Mouse (Mus musculus): ENCODE data around the gene P4ha3. TPM values are rescaled to one million over a fixed set of nuclear protein-coding genes. Genes with fewer than 3 reads are reported as not detected.

P4ha3 gene
- polyA plus RNA-seq, 1 experiment = 0.22 TPM

GRCm38 (mm10) chr7:100276397-100276796 is 8.9 kb upstream of the P4ha3 start:
- H3K9me3 ChIP-seq = no peaks in the 10 kb centered on the region
- no peak overlapping the region for H3K4me3 ChIP-seq (replicated peaks)
- H3K27me3 ChIP-seq (replicated peaks) = peaks cover 5% of the 10 kb centered on the region
- peaks cover 25% of the 10 kb centered on the region for H3K36me3 ChIP-seq (replicated peaks; ENCODE audit: low read length)
- TF ChIP-seq GATA1 (IDR thresholded peaks at IDR 0.05; ENCODE audit: borderline replicate concordance, low read length) (no peak), FLI1 (IDR thresholded peaks at IDR 0.05; ENCODE audit: low read length) (no peak)
- peaks cover 4% of the 10 kb centered on the region for H3K4me1 ChIP-seq

GRCm38 (mm10) chr7:100279803-100280202 is 5.5 kb upstream of the P4ha3 start:
- Histone ChIP-seq H3K4me1 (peaks cover 4% of the 10 kb centered on the region), H3K27me3 (replicated peaks) (peaks cover 26% of the 10 kb centered on the region), H3K4me3 (replicated peaks) (no peak overlapping the region), H3K36me3 (replicated peaks; ENCODE audit: low read length) (peaks cover 3% of the 10 kb centered on the region), H3K9me3 (no peaks in the 10 kb centered on the region)
- TF ChIP-seq GATA1 (IDR thresholded peaks at IDR 0.05; ENCODE audit: borderline replicate concordance, low read length) (no peak), FLI1 (IDR thresholded peaks at IDR 0.05; ENCODE audit: low read length) (no peak)

GRCm38 (mm10) chr7:100281596-100281995 is 3.7 kb upstream of the P4ha3 start:
- TF ChIP-seq GATA1 (IDR thresholded peaks at IDR 0.05; ENCODE audit: borderline replicate concordance, low read length) = no peak
- TF ChIP-seq FLI1 (IDR thresholded peaks at IDR 0.05; ENCODE audit: low read length) = no peak
- peaks cover 44% of the 10 kb centered on the region for H3K27me3 ChIP-seq (replicated peaks)
- no peak overlapping the region for H3K4me3 ChIP-seq (replicated peaks)
- H3K36me3 ChIP-seq (replicated peaks; ENCODE audit: low read length) = peaks cover 2% of the 10 kb centered on the region
- peaks cover 16% of the 10 kb centered on the region for H3K4me1 ChIP-seq
- no peaks in the 10 kb centered on the region for H3K9me3 ChIP-seq

- TF ChIP-seq GATA1 (IDR thresholded peaks at IDR 0.05; ENCODE audit: borderline replicate concordance, low read length) = no peak
- no peak for TF ChIP-seq FLI1 (IDR thresholded peaks at IDR 0.05; ENCODE audit: low read length)
- Histone ChIP-seq H3K36me3 (replicated peaks; ENCODE audit: low read length) (no peaks in the 10 kb centered on the region), H3K9me3 (no peaks in the 10 kb centered on the region), H3K4me3 (replicated peaks) (no peak overlapping the region), H3K4me1 (peaks cover 19% of the 10 kb centered on the region), H3K27me3 (replicated peaks) (peaks cover 60% of the 10 kb centered on the region)
Measured at GRCm38 (mm10) chr7:100283298-100283697, 2.0 kb upstream of the P4ha3 start.

GRCm38 (mm10) chr7:100287748-100288578 is 2.6 kb downstream of the P4ha3 start:
- H3K4me1 ChIP-seq = peaks cover 20% of the 10 kb centered on the region
- peak overlapping the region; percentile 35 for H3K4me3 ChIP-seq (replicated peaks)
- H3K27me3 ChIP-seq (replicated peaks) = peaks cover 88% of the 10 kb centered on the region
- TF ChIP-seq GATA1 (IDR thresholded peaks at IDR 0.05; ENCODE audit: borderline replicate concordance, low read length) = no peak
- TF ChIP-seq FLI1 (IDR thresholded peaks at IDR 0.05; ENCODE audit: low read length) = no peak
- H3K36me3 ChIP-seq (replicated peaks; ENCODE audit: low read length) = no peaks in the 10 kb centered on the region
- peaks cover 20% of the 10 kb centered on the region for H3K9me3 ChIP-seq

- Histone ChIP-seq H3K27me3 (replicated peaks) (peaks cover 91% of the 10 kb centered on the region), H3K9me3 (peaks cover 23% of the 10 kb centered on the region), H3K4me3 (replicated peaks) (peak overlapping the region; percentile 71), H3K4me1 (peaks cover 20% of the 10 kb centered on the region), H3K36me3 (replicated peaks; ENCODE audit: low read length) (no peaks in the 10 kb centered on the region)
- TF ChIP-seq GATA1 (IDR thresholded peaks at IDR 0.05; ENCODE audit: borderline replicate concordance, low read length) = no peak
- TF ChIP-seq FLI1 (IDR thresholded peaks at IDR 0.05; ENCODE audit: low read length) = no peak
Measured at GRCm38 (mm10) chr7:100288622-100289021, 3.3 kb downstream of the P4ha3 start.

GRCm38 (mm10) chr7:100293546-100293945 is 8.2 kb downstream of the P4ha3 start:
- no peaks in the 10 kb centered on the region for H3K36me3 ChIP-seq (replicated peaks; ENCODE audit: low read length)

GRCm38 (mm10) chr7:100295745-100296144 is 10.4 kb downstream of the P4ha3 start:
- H3K36me3 ChIP-seq (replicated peaks; ENCODE audit: low read length) = no peaks in the 10 kb centered on the region
- no peak overlapping the region for H3K4me3 ChIP-seq (replicated peaks)
- H3K9me3 ChIP-seq = peaks cover 10% of the 10 kb centered on the region
- peaks cover 5% of the 10 kb centered on the region; the same call in 1 of the 2 replicates for H3K4me1 ChIP-seq
- no peak for TF ChIP-seq GATA1 (IDR thresholded peaks at IDR 0.05; ENCODE audit: borderline replicate concordance, low read length)
- no peak for TF ChIP-seq FLI1 (IDR thresholded peaks at IDR 0.05; ENCODE audit: low read length)
- peaks cover 65% of the 10 kb centered on the region for H3K27me3 ChIP-seq (replicated peaks)

More at GRCm38 (mm10) chr7:100293546-100293945, 8.2 kb downstream of the P4ha3 start:
- peaks cover 77% of the 10 kb centered on the region for H3K27me3 ChIP-seq (replicated peaks)
- no peak for TF ChIP-seq FLI1 (IDR thresholded peaks at IDR 0.05; ENCODE audit: low read length)
- TF ChIP-seq GATA1 (IDR thresholded peaks at IDR 0.05; ENCODE audit: borderline replicate concordance, low read length) = no peak
- peaks cover 24% of the 10 kb centered on the region for H3K9me3 ChIP-seq
- no peak overlapping the region for H3K4me3 ChIP-seq (replicated peaks)
- peaks cover 3% of the 10 kb centered on the region; the same call in 1 of the 2 replicates for H3K4me1 ChIP-seq

GRCm38 (mm10) chr7:100296699-100297098 is 11.4 kb downstream of the P4ha3 start:
- Histone ChIP-seq H3K27me3 (replicated peaks) (peaks cover 58% of the 10 kb centered on the region), H3K9me3 (0 out of 2 replicates have a peak, but pooled peaks cover 3% of the 10 kb centered on the region), H3K4me3 (replicated peaks) (no peak overlapping the region), H3K36me3 (replicated peaks; ENCODE audit: low read length) (no peaks in the 10 kb centered on the region), H3K4me1 (peaks cover 5% of the 10 kb centered on the region; the same call in 1 of the 2 replicates)
- no peak for TF ChIP-seq GATA1 (IDR thresholded peaks at IDR 0.05; ENCODE audit: borderline replicate concordance, low read length)
- TF ChIP-seq FLI1 (IDR thresholded peaks at IDR 0.05; ENCODE audit: low read length) = no peak

GRCm38 (mm10) chr7:100298861-100299510 is 13.7 kb downstream of the P4ha3 start:
- Histone ChIP-seq H3K4me1 (peaks cover 5% of the 10 kb centered on the region; the same call in 1 of the 2 replicates), H3K36me3 (replicated peaks; ENCODE audit: low read length) (no peaks in the 10 kb centered on the region), H3K4me3 (replicated peaks) (no peak overlapping the region), H3K27me3 (replicated peaks) (peaks cover 55% of the 10 kb centered on the region), H3K9me3 (no peaks in the 10 kb centered on the region)
- TF ChIP-seq FLI1 (IDR thresholded peaks at IDR 0.05; ENCODE audit: low read length) = no peak
- TF ChIP-seq GATA1 (IDR thresholded peaks at IDR 0.05; ENCODE audit: borderline replicate concordance, low read length) = no peak

Measured in megakaryocyte, embryonic 14.5 days (primary cell).